Mouse (Mus musculus) T-cell, adult 2 months (primary cell): ENCODE results near the gene Rps6ka1.
"Not testable (repeated sequence)": the region's sequence is repeated elsewhere in the genome, so short reads cannot be mapped to it uniquely, and the experiment has no call there.

Experiments
- DNase-seq: peaks from one replicate; pipeline ENCODE4 v3.0.0; 2022; ENCODE audit warnings: low spot score

Rps6ka1 gene

GRCm38 (mm10) chr4:133863795-133864379 is 23.7 kb downstream of the Rps6ka1 start:
- DNase-seq: no peak

- DNase-seq: no peak
Observed at GRCm38 (mm10) chr4:133857527-133857926, 30.1 kb downstream of the Rps6ka1 start.

GRCm38 (mm10) chr4:133854621-133855020 is 33.0 kb downstream of the Rps6ka1 start:
- no peak for DNase-seq

- no peak for DNase-seq
Observed at GRCm38 (mm10) chr4:133853630-133854029, 34.0 kb downstream of the Rps6ka1 start.

GRCm38 (mm10) chr4:133846625-133847024 is 41.0 kb downstream of the Rps6ka1 start:
- DNase-seq: no peak

- no peak for DNase-seq
Observed at GRCm38 (mm10) chr4:133845060-133845459, 42.5 kb downstream of the Rps6ka1 start.

- no peak for DNase-seq
Observed at GRCm38 (mm10) chr4:133844209-133844841, 43.3 kb downstream of the Rps6ka1 start.

- peak; percentile 33 for DNase-seq
Observed at GRCm38 (mm10) chr4:133842992-133843737, 44.4 kb downstream of the Rps6ka1 start.

GRCm38 (mm10) chr4:133841756-133842483 is 45.7 kb downstream of the Rps6ka1 start:
- DNase-seq: not testable (repeated sequence)

- peak; percentile 84 for DNase-seq
Observed at GRCm38 (mm10) chr4:133841035-133841434, 46.6 kb downstream of the Rps6ka1 start.

- no peak for DNase-seq
Observed at GRCm38 (mm10) chr4:133840501-133840900, 47.1 kb downstream of the Rps6ka1 start.

GRCm38 (mm10) chr4:133839385-133839826 is 48.2 kb downstream of the Rps6ka1 start:
- DNase-seq: no peak

GRCm38 (mm10) chr4:133836575-133836974 is 51.0 kb downstream of the Rps6ka1 start:
- peak; percentile 38 for DNase-seq

- no peak for DNase-seq
Observed at GRCm38 (mm10) chr4:133835211-133835610, 52.4 kb downstream of the Rps6ka1 start.

GRCm38 (mm10) chr4:133832945-133833874 is 54.4 kb downstream of the Rps6ka1 start:
- no peak for DNase-seq

GRCm38 (mm10) chr4:133830453-133830852 is 57.1 kb downstream of the Rps6ka1 start:
- DNase-seq: no peak

GRCm38 (mm10) chr4:133829281-133830070 is 58.1 kb downstream of the Rps6ka1 start:
- DNase-seq: peak; percentile 73

GRCm38 (mm10) chr4:133827887-133828794 is 59.5 kb downstream of the Rps6ka1 start:
- DNase-seq: peak; percentile 67

- DNase-seq: no peak
Observed at GRCm38 (mm10) chr4:133827354-133827753, 60.2 kb downstream of the Rps6ka1 start.
